Mouse (Mus musculus): ENCODE measurements around the gene Nr4a1.

DNA sequence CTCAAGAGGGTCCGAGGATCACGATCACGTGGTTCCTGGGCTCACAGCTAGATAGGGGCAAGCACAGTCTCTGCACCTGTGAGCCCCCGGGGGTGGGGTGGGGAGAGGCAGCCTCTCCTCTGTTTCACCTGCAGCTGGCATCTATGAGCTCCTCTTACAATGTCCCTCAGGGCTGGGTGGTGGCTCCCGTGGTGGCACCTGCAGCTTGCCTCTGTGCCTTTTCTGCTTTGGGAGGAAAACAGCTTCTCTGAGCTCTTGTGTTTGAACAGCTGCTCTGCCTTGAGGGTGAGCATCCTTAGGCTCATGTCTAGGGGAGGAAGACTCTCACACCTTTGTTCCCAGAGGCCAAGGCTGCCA is 18.7 kb upstream of the Nr4a1 start:
- no peak for TF ChIP-seq CTCF (IDR thresholded peaks at IDR 0.05; ENCODE audit: control insufficient read depth, insufficient read depth, low read length)
- TF ChIP-seq POLR2A (IDR thresholded peaks at IDR 0.05; ENCODE audit: borderline replicate concordance, control insufficient read depth, low read depth, low read length) = no peak
